9 mouse cellular contexts compared by ENCODE assay signal in the genomic region with DNA sequence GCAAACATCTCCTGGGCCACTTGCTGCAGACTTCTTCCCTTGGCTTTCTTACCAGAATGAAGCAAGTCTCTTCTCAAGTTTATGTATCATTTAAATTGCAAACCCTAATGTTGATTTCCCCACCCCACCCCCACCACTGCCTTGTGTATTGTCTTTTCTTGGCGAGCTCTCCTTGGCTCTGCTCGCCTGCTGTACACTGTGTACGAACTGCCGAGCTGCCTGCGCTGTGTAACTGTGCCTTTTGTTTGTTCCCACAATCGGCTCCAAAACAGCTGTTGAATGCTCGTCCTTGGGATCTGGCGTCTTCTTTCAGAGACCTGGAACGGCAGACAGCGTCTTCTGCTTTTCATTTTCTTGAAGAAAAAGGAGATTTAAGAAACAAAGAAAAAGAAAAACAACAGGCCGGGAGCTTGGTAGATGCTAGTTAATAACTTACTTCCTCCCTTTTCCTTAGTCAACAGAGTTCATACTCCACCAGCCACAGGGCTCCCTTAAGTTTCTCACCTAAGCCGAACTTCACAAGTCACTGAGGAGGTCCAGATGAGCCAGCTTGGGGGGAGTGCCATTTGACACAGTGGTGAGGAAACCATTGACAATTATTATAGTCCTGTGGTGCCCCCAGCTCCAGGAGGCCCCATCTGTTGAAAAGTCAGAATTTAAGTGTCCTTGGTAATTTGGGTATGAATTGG. TPM values are rescaled to one million over a fixed set of nuclear protein-coding genes. Genes with fewer than 3 reads are reported as not detected.
DNase-seq lines count a peak whose midpoint lies in the region; ATAC-seq lines count a peak whose summit lies in the region.
"Had no signal": no experiment of that assay in that cellular context is flagged by ENCODE, and none has a peak within 500 bp of the region (broad histone marks: within the 10 kb centered on the region; RNA-seq: fewer than 3 reads in every experiment).

No protein-coding gene starts in this region.

- no peak overlapping the region for H3K9ac ChIP-seq in forebrain, embryonic 15.5 days (replicated peaks)
- no peak overlapping the region for H3K9ac ChIP-seq in intestine, embryonic 14.5 days (ENCODE audit: low read length)
- H3K9ac ChIP-seq in limb, embryonic 11.5 days (ENCODE audit: low read length): no peak overlapping the region
- H3K9ac ChIP-seq: liver, embryonic 15.5 days had no signal

- peak; percentile 70; the same call in 1 of the 2 replicates for ATAC-seq in forebrain, embryonic 15.5 days (replicated peaks)
- ATAC-seq in intestine, embryonic 14.5 days (replicated peaks; ENCODE audit: low FRiP score, low TSS enrichment, low read depth): no peak
- ATAC-seq in limb, embryonic 11.5 days (ENCODE audit: insufficient number of reproducible peaks, low FRiP score, low TSS enrichment, low read depth): peak; percentile 65; the same call in 1 of the 2 replicates

- peak; percentile 33 for DNase-seq in layer of hippocampus, adult 11-12 months (ENCODE audit: low spot score)
- no peak for DNase-seq in layer of hippocampus, adult 9-10 months (ENCODE audit: low spot score)
- DNase-seq in intestine, embryonic 14.5 days (ENCODE audit: low spot score): no peak
- DNase-seq in limb, embryonic 11.5 days (ENCODE audit: low spot score): peak; percentile 26
- DNase-seq in skeletal muscle tissue, adult 2 months (ENCODE audit: low read depth, low spot score): peak; percentile 15
- no peak for DNase-seq in frontal cortex, postnatal 10 days (ENCODE audit: low spot score in 2 of 2)
- no peak for DNase-seq in cerebellum, postnatal 10 days

- no peak overlapping the region for H3K4me3 ChIP-seq in forebrain, embryonic 15.5 days
- H3K4me3 ChIP-seq in intestine, embryonic 14.5 days (ENCODE audit: low read depth, low read length): no peak overlapping the region
- H3K4me3 ChIP-seq in limb, embryonic 11.5 days (ENCODE audit: low read depth, low read length): no peak overlapping the region
- H3K4me3 ChIP-seq: liver, embryonic 15.5 days had no signal

- H3K4me1 ChIP-seq in forebrain, embryonic 15.5 days: no peaks in the 10 kb centered on the region
- no peaks in the 10 kb centered on the region for H3K4me1 ChIP-seq in intestine, embryonic 14.5 days (replicated peaks; ENCODE audit: control insufficient read depth, insufficient read depth, low read length)
- H3K4me1 ChIP-seq in limb, embryonic 11.5 days (ENCODE audit: control insufficient read depth, insufficient read depth, low read length): no peaks in the 10 kb centered on the region

- no peak overlapping the region for H3K4me2 ChIP-seq in forebrain, embryonic 15.5 days (replicated peaks)
- H3K4me2 ChIP-seq in intestine, embryonic 14.5 days (ENCODE audit: low read length): peak overlapping the region; percentile 15; the same call in 1 of the 2 replicates
- H3K4me2 ChIP-seq in limb, embryonic 11.5 days (ENCODE audit: low read depth, severe bottlenecking): no peak overlapping the region
- H3K4me2 ChIP-seq: liver, embryonic 15.5 days had no signal

- H3K9me3 ChIP-seq in forebrain, embryonic 15.5 days: no peaks in the 10 kb centered on the region
- no peaks in the 10 kb centered on the region for H3K9me3 ChIP-seq in intestine, embryonic 14.5 days (ENCODE audit: control insufficient read depth, low read length)
- H3K9me3 ChIP-seq in limb, embryonic 11.5 days (ENCODE audit: control insufficient read depth, low read length): no peaks in the 10 kb centered on the region
- H3K9me3 ChIP-seq: liver, embryonic 15.5 days had no signal

- H3K27ac ChIP-seq in forebrain, embryonic 15.5 days (replicated peaks): no peak overlapping the region
- H3K27ac ChIP-seq in intestine, embryonic 14.5 days (ENCODE audit: low read depth): no peak overlapping the region; the same call in 1 of the 2 replicates
- H3K27ac ChIP-seq in limb, embryonic 11.5 days (replicated peaks; ENCODE audit: low read depth, low read length): no peak overlapping the region
- H3K27ac ChIP-seq: liver, embryonic 15.5 days had no signal

- no peaks in the 10 kb centered on the region for H3K36me3 ChIP-seq in forebrain, embryonic 15.5 days
- no peaks in the 10 kb centered on the region for H3K36me3 ChIP-seq in intestine, embryonic 14.5 days (ENCODE audit: control insufficient read depth, insufficient read depth, low read length)
- H3K36me3 ChIP-seq in limb, embryonic 11.5 days (ENCODE audit: control insufficient read depth, insufficient read depth, low read length): no peaks in the 10 kb centered on the region
- H3K36me3 ChIP-seq: liver, embryonic 15.5 days had no signal

- H3K27me3 ChIP-seq in forebrain, embryonic 15.5 days: peaks cover 4% of the 10 kb centered on the region; the same call in 1 of the 2 replicates
- H3K27me3 ChIP-seq in intestine, embryonic 14.5 days (replicated peaks; ENCODE audit: control insufficient read depth, insufficient read depth, low read length): peaks cover 8% of the 10 kb centered on the region; the same call in 1 of the 2 replicates
- 0 out of 2 replicates have a peak, but pooled peaks cover 2% of the 10 kb centered on the region for H3K27me3 ChIP-seq in limb, embryonic 11.5 days (ENCODE audit: control insufficient read depth, insufficient read depth, low read length)

- WGBS in forebrain, embryonic 15.5 days: 25% methylated on average over 12 of the region's 12 CpGs
- 31% methylated on average over 12 of the region's 12 CpGs for WGBS in intestine, embryonic 14.5 days
- 36% methylated on average over 12 of the region's 12 CpGs for WGBS in limb, embryonic 11.5 days

RNA-seq across cellular contexts. Expression of gene AU015836, which starts 44.2 kb away (rescaled TPM):
- not detected in 2 replicates for polyA plus RNA-seq in forebrain, embryonic 15.5 days (2015; fragmentation: Nextera tagmentation; extraction: Ambion mirVana)
- 0.14 and 0.19 TPM in 2 replicates for polyA plus RNA-seq in intestine, embryonic 14.5 days (2014; fragmentation: Nextera tagmentation; extraction: Ambion mirVana)
- 0.08 TPM in 1 of 2 replicates, not detected in the other for polyA plus RNA-seq in limb, embryonic 11.5 days (2014; fragmentation: Nextera tagmentation; extraction: Ambion mirVana)

Comparison
In these comparisons a context has a peak if more than half of its experiments do, and no peak if none do; other contexts are left out.
1. DNase-seq: peak in layer of hippocampus, adult 11-12 months (single experiment), limb, embryonic 11.5 days (single experiment) and skeletal muscle tissue, adult 2 months (single experiment); none in layer of hippocampus, adult 9-10 months (single experiment), intestine, embryonic 14.5 days (single experiment), frontal cortex, postnatal 10 days (0 of 2) and cerebellum, postnatal 10 days (0 of 2).